Mouse (Mus musculus) urinary bladder, adult 18-20 months (tissue): ENCODE measurements around the gene Mtrex.

ENCODE experiments used
- DNase-seq, 2 experiments: peaks; one replicate each; pipeline ENCODE4 v3.0.0; 2022; ENCODE audit warnings: low spot score in 2 of 2, mixed read lengths in 2 of 2

Gene Mtrex

DNA sequence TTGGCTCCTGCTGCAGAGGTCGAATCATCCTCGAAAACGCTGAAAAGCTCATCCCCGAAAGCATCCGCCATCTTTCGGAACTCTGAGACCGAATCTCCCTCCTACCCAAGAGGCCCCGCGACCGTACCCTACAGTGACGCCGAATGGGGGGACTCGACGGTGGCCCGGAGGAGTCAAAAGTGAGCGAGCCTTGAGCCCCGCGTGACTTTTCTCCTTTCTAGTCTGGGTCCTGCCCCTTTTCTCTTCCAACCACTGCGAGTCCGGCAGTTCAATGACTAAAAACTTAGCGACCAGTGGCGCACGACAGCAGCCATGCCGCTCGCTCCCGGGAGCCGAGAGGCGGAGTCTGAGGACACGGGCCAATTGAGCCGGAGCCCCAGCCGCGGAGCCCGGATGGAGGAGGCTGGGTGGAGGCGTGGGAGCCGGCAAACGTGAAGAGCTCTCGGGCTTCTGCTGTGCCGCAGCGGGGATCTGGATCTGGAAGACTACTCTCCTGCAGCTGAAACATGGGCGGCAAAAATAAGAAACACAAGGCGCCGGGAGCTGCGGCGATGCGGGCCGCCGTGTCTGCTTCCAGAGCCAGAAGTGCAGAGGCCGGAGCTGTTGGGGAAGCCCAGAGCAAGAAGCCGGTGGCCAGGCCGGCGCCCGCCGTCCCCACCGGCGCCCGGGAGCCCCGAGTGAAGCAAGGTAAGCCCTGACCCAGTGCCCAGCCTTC lies at the start of gene Mtrex, which contains the start of gene Dhx29:
TSS of gene Mtrex (minus strand) at position 112 of the 715 bp plus-strand sequence.
TSS of gene Dhx29 (plus strand) at position 168 of the 715 bp plus-strand sequence.
- DNase-seq: peak; percentile 99

DNA sequence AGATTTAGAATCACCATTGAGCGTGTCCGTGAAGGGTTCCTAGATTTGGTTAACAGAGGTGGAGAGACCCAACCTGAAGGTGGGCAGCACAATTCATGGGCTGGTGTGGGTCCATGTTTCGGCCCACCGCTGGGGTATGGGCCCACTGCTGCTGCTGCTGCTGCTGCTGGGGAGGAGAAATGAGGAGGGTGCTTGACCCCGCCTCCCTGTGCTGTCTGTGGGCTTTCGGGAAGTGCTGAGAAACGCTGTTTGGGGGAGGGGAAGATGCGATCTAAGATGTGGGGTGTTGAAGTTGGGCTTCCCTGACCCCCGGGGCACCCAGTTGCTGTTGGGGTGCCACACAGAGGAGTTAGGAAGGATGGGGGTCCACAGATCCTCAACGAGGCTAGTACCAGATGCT lies 49.5 kb upstream of the Mtrex start:
- DNase-seq: no peak

DNA sequence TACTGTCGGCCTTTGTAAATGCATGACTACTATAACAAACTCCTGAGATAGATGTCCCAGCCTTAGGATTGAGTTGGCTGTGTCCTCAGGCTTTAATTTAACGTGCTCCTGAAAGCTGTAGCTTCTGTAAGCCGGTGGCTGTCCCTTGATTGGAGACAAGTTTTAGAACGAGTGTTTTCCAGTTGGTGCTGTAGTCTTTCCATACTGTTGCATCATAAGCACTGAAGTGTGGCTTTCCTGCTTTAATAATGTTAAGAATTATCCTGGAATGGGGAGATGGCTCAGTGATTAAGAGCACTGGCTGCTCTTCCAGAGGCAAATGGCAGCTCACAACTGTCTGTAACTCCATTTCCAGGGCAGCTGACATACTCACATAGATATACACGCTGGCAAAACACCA lies 40.1 kb upstream of the Mtrex start:
- no peak for DNase-seq

DNA sequence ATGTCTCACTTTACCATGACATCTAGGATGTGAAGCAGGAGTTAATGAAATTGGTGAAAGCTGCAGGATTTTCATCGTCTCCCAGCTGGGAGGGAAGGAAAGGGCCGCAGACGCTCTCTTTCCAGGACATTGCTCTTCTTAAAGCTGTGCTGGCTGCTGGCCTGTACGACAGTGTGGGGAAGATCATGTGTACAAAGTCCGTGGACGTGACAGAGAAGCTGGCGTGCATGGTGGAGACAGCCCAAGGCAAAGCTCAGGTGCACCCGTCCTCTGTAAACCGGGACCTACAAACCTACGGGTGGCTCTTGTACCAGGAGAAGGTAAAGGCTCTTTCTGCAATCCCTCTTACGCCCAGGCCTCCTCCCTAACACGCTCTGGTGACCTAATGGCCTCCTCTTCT lies 37.2 kb upstream of the Mtrex start:
- DNase-seq: no peak

DNA sequence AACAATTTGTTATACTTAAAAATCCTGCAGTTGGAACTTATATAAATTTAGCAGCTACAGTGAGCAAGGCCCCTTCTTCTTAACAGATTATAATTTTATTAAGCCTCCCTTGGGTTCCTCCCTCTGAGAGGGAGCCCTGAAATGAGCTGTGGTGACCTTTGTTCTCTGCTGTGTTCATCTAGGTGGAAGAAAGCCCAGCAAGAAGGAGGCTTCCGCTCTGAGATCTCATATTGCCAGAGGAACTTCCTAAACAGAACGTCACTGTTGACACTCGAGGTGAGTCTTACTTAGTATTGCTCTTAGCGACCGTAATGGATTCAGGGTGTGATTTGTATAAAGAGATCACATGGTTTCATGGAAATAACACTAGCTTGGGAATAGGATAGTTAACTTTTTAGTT lies 35.9 kb upstream of the Mtrex start:
- no peak for DNase-seq

DNA sequence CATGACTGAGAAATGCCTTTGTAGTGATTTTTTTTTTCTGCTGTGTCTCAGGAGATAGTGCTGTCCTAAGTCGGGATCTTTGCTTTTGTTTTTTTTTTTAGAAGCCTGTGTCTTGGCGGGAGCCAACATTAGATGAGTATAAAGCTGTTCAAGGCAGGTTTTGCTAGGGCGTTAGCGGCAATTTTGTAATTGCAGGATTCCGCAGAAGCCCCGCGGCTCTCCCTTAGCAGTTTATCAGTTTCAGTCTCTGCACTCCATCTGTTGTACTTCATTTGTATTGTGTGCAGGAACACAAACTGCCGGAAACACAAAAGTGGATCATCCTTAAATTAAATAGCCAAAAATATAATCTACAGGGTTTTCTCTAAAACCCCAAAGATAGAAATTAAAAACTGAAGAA lies 26.9 kb upstream of the Mtrex start:
- DNase-seq: no peak

DNA sequence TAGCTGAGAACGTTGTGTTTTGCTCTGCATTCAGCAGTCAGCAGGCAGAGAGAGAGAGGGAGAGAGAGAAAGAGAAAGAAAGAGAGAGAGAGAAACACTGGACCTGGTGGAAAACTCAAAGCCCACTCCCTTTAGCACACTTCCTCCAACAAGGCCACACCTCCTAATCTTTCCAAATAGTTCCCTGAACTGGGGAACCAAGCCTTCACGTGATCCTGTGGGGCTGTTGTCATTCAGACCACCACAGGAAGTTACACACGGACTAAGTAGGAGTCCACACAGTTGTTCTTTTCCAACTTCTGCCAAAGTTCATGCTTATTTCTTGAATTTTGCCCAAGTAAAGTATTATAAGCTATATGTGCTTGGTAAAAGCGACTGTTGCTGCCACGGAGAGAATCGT lies 18.7 kb upstream of the Mtrex start:
- DNase-seq: no peak

DNA sequence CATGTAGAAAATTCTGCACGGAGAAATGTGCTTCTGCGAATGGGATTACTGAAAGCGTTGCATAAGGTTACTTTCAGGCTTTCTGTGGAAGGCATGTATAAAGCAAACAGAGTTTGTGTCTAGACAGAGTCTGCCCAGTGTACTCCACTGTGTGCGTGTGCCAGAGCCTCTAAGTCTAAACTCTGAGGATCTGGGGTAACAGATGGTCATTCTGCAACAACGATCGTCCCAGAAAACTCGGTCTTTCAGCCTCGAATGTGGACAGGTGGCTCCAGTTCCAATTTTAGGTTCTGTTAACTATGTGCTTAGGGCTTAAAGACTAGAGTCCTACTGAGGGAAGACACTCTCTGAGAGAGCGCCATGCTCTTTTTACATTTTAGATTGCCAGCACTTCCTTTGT lies 18.1 kb upstream of the Mtrex start:
- DNase-seq: no peak

DNA sequence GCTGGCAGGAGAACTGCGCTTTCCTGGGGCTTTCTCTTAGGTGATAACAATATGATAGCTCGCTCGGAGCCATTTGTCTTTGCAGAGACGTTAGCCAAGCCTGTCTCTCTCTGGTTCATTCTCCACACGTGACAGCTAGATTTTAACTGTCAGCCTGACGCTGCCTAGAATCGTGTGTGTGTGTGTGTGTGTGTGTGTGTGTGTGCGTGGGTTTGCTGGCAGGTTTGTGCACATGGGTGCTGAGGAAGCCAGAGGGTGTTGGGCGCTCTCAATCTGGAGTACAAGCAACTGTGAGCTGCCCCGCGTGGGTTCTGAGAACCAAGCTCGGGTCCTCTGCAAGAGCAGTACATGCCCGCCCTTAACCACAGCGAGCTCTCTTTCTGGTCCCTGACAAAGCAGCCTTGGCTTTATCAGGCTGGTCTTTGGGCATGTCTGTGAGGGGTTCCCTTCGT lies 14.7 kb upstream of the Mtrex start:
- DNase-seq: no peak

DNA sequence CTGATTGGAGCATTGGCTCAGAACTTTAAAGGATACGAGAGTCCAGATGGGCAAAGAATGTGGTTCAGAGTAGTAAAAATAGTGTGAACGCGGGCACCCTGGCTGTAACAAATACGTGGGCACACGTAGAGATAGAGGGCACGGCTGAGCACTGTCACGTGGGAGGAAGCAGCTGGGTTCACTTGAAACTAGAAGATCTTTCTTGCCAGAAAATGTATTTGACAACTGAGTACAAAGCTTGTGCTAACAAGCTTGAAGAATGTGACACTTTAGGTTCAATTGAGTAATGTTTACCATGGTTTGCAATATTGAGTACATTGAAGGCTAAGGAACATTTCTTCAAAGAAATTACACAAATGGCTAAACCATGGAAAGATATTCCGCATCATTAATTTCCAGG lies 10.9 kb upstream of the Mtrex start:
- DNase-seq: no peak

DNA sequence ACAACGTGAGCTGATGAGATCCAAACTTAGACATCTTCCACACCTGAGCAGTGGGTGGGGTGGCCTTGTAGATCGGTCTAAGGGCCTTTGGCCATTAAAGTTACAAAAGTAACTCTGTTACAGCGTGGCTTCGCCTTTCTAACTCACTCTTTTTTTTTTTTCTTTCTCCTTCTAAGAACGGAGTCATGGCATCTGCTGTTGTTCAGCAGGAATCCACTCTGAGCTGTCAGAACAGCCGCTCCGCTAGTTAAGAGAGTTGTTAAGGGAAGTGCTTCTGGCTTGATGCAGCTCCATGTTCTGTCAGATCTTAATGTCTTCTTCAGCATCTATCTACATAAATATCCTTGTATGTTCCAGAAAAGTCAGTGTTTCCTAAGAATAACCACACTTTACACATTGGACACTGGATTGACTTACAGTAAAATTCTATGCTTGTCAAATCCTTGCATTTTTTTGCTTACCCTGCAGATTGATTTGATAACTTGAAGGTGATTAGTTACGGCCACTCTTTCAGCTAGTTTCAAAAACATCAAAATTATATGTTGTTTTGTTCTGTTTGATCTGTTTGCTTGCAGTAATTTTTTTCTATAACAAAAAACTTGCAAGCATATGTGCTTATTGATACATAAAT lies 955 bp upstream of the Mtrex start:
- DNase-seq: no peak

DNA sequence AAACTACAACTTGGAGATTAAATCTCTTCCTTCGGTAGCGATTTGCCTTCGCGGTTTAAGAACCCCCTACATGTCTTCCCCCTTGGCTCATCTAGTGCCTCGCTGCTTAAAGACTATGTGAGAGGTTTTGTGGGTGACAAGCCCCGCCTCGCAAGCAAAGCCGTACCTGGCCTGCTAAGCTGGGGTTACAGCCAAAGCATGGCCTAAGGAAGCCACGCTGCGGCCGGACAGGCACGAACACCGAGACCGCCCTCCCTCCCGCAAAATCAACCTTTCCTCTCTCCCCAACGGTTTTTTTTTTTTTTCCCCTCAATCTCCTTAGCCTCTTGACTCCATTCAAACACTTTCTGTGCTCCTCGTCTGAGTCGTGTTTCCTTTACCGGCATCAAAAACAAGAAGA lies 402 bp downstream of the Mtrex start:
- no peak for DNase-seq

DNA sequence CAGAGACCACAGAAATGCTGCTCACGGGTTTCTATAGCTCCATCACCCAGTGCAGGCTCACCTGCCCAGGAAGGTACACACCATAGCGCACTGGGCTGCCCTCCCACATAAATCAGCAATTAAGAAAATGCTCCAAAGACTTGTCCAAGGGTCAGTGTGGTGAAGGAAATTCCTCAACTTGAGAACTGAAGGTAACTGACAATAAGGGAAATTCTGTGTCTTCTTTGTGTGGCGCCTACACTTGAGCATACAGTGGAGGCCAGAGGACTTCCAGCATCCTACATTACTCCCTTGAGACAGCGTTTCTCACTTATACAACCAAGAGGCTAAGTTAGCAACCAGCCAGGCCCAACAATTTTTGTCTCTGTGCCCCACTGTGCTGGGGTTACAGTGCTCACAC lies 1.2 kb downstream of the Mtrex start:
- DNase-seq: no peak

DNA sequence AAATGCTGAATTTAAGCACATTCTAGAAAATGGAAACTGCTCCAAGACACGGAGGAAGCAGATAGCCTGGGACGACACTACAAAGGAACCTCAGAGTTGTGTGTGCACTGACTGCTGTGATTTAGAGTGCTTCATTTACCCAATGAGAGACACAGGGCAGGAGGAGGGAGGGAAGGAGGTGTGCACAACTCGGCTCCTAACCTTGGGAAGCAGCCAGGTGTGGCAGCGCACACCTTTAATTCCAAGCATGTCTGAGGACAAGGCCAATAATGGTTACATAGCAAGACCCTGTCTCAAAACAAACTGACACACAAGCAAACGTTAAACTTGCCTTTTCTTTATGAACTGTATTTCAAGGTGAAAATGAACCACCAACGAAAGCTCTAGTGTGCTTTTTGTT lies 1.9 kb downstream of the Mtrex start:
- no peak for DNase-seq

DNA sequence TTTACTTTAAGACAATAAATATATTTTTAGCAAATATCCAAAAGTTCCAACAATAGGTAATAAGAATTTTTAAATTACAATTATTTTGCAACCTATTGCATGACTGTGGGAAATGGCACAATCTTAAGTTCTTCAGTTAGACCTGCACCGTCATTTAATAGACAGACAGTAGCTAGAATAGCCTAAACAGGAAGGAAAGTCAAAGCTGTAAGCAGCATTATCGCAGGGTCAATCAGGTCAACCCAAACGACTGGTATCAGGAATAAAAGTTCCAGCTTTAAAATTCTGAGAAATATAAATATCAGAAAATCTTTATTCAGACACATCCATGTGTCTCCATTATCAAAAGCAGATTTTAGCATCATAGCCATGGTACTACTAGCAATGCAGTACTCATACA lies 6.3 kb downstream of the Mtrex start:
- DNase-seq: no peak

DNA sequence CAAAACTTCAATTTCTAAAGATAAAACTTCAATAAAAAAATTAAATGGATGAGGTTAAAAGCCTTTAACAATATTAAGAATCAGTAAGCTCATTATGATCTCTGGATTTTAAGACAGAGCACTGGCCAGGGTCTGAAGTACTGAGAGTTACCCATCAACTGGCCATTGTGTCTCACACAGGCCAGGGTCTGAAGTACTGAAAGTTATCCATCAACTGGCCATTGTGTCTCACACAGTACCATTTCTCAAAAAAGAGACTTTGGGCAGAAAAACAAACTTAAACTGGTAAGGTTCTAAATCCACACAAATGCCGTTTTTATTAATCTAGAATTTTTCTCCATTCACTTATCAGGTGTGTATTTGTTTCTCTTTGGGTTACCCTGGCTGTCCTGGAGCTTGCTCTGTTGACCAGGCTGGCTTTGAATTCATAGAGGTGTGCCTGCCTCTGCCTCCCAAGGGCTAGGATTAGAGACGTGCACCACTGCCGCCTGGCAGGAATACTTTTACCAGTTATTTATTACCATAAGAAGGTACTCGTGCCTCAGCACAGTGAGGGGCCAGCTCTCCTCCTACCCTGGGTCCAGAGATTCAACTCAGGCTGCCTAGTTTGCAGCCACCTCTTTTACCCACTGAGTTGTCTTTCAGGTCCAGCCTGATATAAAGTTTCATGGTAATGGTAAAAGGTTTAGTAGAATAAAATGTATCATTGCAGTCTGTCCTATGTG lies 7.9 kb downstream of the Mtrex start:
- DNase-seq: no peak

DNA sequence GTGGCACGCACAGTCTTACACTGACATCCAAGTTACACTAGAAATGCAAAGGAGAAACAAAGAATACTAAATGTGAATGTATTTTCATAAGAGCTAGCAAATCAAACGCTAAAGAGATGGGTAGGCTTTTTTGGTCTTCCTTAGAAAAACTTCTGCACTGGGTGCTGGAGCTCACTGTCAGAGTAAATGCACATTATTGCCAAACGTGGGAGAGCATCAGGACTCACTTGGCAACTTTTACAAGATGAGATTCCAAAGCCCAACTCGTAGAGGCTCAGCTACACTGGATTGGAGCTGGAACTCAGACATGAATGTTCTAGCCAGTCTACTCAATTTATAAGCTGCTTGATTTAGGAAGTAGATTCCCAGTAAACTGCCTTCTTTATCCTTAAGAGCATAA lies 16.8 kb downstream of the Mtrex start:
- no peak for DNase-seq

DNA sequence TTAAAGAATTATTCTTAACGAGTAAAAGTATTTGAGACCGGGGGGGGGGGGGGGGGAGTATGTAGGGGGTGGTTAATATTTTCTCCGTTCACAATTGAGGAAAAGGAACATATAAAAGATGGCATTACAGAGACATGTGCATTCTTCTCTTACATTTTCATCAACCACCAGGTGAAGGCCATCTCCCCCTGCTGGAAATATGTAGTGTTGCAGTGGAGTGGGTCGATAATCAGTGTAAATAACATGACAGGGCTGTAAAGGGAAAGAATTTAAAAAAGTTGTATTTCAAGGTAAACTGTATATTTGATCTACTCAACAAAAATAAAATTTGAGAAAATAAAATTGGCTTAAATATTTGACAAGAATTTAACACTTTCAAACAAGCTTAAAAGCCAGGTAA lies 17.5 kb downstream of the Mtrex start:
- DNase-seq: no peak

DNA sequence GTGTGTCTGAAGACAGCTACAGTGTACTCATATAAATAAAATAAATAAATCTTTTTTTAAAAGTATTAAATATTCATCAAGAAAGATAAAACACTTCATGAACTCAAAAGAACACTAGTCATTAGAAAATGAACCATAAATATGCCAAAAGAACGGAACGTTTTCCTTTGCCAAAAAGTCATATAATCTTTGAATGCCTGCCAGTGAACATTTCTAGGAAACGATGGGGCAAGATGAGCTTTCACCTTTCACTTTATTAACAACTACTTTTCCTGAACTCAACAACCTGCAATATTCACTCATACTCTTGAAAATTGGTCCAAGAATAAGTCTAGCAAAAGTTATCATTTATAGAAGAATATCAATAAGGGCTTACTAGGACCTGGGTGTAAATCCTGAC lies 25.0 kb downstream of the Mtrex start:
- no peak for DNase-seq

DNA sequence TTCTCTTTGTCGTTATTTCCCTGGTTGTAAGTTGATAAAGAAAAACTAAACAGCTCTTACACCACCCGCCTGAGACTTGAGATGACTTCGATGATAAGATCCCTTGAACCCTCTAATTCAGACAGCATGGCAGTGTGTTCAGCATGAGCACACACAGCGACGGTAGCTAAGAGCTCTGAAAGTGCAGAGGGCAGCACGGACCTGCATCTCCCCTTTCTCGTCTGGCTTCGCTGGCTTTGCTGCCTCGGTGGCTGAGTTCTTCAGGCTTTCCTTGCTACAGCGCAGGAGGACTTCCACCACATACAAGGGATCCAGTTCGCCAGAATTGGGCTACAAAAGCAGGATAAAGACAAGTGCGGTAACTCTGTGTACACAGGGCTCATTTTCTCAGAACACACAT lies 40.0 kb downstream of the Mtrex start:
- no peak for DNase-seq

DNA sequence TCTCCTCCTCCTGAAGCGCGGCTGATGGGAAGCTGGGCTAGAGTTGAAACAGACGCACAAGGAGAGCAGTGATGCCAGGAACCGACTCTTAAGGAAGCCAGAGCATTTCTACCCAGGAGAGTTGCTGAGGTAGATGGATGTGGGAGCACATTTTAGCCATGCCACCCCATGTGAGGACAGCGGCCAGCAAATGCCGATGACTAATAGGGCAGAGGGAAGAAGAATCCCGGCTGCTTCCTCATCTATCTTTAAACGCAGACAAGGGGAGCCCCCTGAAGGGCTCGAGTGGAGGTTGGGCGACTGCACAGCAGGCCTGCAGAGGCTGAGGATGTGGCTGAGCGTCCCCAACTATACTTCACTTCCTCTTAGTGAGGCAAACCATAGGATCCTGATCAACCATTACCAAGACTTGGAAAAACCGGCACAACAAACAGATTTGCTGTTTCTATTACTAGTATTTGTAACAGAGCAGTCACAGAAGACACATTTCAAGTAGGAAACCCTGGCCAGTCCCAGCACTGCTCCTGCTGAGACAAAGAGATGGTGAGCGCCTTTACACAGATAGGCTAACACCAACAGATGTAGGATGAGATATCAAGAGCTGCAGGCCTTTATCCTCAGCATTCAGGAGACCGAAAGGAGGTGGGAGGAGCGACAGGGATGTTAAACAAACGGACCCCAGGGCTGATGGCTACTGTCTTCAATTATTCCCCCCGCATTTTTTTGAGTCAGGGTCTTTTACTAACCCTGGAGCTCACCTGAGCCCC lies 55.5 kb downstream of the Mtrex start:
- no peak for DNase-seq

DNA sequence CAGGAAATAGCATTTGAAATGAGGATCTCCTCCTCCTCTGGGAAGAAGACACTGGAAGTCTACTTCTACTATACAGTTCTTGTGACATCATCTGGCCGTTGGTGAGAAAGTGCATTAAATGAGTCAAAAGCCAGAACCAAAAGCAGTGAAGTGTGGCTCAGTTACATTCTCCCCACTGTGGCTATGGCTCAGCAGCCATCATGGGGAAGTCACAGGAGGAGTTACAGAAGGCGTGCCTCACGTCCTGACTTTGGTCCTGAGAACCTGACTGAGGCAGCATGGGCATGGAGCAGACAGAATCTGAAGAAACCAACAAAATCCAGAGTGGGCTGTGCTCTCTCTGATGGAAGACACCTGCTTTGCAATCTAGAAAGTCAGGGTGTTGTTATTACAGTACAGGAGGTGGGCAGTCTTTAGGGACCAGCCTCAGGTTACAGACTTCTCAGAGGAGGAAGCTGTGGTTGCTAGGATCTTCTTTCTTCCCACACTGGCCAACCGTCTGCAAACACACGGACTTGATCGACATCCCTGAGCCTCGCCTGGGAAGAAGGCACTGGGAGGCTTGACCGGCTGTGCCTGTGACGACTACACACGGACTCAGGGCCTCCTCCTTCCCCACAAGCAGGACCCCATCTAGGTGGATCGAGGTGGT lies 57.0 kb downstream of the Mtrex start:
- DNase-seq: no peak
